Mouse (Mus musculus): ENCODE results near the gene Siva1.

The Siva1 gene

GRCm38 (mm10) chr12:112644180-112644854, at the start of gene Siva1:
Siva1 (plus strand) TSS chr12:112644679.
- peak; percentile 93 to 99 for DNase-seq (ENCODE audit: low spot score in 2 of 2)

GRCm38 (mm10) chr12:112594989-112595388, 49.5 kb upstream of the Siva1 start:
- no peak for DNase-seq (ENCODE audit: low spot score in 2 of 2)

GRCm38 (mm10) chr12:112595626-112596025, 48.9 kb upstream of the Siva1 start:
- no peak for DNase-seq (ENCODE audit: low spot score in 2 of 2)

DNA sequence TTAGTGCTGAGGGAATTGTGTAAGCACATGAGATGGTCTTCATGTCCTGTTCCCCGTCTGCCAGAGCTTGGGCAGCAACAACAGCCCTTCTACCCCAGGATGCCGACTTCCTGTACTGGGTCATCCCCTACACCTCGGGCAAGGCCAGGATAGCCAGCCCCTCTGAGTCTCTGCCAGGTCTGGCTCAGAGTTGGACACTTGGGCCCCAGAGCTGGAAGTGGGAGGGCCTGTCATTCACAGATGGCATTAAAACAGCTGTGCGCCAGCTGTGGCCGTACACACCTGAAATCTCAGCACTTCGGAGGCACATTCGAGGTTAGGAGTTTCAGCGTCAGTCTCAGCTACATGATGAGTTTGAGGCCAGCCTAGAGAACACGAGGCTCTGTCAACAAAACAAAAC, 48.0 kb upstream of the Siva1 start:
- no peak for DNase-seq (ENCODE audit: low spot score in 2 of 2)

- no peak for DNase-seq (ENCODE audit: low spot score in 2 of 2)
These were observed 47.5 kb upstream of the Siva1 start for GRCm38 (mm10) chr12:112596891-112597500.

DNA sequence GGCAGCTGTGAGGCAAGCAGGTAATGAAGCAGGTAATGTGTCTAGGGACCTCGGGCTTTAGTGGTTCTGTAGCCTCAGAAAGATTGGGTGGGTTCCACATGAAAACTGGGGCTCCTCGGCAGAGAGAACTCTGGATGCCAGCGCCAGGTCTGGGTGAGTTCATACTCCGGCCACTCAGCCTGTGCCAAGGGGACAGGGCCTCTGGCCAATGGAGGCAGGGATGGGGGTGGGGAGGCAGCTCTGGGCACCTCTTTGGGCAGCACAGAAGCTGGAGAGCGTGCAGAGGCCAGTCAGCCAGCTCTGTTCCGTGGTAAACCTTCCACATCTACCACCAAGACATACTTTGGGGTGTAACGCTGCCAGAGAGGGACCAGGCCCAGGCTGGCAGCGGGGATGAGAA, 46.9 kb upstream of the Siva1 start:
- no peak for DNase-seq (ENCODE audit: low spot score in 2 of 2)

DNA sequence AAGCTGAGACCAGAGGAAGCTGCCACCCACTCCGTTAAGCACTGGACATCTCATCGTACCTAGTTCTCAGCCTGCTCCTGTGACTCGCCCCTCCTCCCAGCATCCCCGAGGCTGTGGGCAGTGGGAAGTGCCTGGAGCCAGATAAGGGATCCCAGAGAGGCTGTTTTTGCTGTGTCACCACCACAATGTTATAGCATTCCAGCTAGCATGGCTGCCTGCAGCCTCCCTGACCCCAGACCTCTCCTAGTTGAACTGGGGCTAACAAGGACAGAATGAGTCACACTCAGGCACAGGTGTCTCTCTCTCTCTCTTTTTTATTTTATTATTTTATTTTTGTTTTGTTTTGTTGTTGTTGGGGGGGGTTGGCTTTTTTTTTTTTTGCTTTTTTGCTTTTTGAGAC, 45.3 kb upstream of the Siva1 start:
- DNase-seq (ENCODE audit: low spot score in 2 of 2), result no peak

DNA sequence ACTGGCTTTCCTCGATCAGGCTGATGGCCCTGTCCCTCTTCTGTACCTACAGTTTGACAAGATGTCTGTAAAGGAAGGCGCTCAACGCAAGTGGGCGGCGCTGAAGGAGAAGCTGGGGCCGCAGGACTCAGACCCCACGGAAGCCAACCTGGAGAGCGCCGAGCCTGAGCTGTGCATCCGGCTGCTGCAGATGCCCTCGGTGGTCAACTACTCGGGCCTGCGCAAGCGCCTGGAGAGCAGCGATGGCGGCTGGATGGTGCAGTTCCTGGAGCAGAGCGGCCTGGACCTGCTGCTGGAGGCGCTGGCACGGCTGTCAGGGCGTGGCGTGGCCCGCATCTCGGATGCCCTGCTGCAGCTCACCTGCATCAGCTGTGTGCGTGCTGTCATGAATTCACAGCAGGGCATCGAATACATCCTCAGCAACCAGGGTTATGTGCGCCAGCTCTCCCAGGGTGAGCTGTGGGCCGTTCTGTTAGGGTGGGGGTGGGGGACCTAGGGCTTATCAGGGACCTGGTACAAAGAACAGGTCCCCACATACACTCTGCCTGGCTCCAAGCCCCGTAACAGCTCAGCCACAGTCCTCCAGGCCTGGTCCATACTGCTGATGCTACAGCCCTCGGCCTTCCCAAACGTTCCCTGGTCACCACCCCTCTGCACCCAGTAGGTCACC, 44.4 kb upstream of the Siva1 start:
- DNase-seq (ENCODE audit: low spot score in 2 of 2), result no peak

- no peak for DNase-seq (ENCODE audit: low spot score in 2 of 2)
These were observed 40.5 kb upstream of the Siva1 start for GRCm38 (mm10) chr12:112604022-112604421.

- DNase-seq (ENCODE audit: low spot score in 2 of 2), result peak in 1 of 2 experiments; percentile 66
These were observed 39.5 kb upstream of the Siva1 start for GRCm38 (mm10) chr12:112604709-112605649.

GRCm38 (mm10) chr12:112605766-112606165, 38.7 kb upstream of the Siva1 start:
- peak; percentile 62 to 80 for DNase-seq (ENCODE audit: low spot score in 2 of 2)

- DNase-seq (ENCODE audit: low spot score in 2 of 2), result no peak
These were observed 37.5 kb upstream of the Siva1 start for GRCm38 (mm10) chr12:112606998-112607397.

GRCm38 (mm10) chr12:112609031-112609430, 35.4 kb upstream of the Siva1 start:
- no peak for DNase-seq (ENCODE audit: low spot score in 2 of 2)

DNA sequence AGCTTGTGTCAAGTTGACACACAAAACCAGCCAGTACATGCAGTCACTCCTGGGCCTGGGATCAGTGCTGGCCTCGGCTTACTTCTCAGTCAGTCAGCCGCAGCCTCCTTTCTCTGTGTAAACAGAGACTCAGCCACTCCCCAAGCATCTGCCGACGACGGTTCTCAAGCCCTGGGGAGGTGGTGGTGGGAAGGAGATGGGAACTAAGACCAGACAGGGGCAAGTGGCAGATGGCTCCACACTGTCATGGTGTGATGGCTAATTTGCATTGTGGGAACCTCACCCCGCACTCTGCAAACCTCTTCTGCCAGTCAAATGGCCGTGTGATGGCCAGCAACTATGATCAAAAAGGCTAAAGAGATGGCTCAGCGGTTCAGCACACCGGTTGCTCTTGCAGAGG, 27.8 kb upstream of the Siva1 start:
- DNase-seq (ENCODE audit: low spot score in 2 of 2), result peak in 1 of 2 experiments; percentile 36

DNA sequence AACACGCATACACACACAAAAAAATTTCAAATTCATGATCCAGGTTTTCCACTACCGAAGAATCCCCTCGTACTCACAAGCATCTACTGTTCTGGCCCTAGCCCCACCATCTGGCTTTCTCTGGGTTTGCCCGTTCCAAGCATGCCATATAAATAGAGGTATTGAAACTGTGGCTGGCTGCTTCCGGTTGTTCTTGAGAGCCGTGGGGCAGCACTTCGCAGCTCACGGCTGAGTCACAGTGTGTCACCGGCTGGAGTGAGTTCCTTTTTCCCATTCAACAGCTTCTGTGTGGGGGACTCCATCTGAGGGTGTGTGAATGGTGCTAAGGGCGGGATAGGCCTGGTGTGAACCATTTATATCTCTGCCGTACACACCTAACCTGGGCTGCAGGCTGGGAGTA, 27.3 kb upstream of the Siva1 start:
- DNase-seq (ENCODE audit: low spot score in 2 of 2), result peak in 1 of 2 experiments; percentile 55

DNA sequence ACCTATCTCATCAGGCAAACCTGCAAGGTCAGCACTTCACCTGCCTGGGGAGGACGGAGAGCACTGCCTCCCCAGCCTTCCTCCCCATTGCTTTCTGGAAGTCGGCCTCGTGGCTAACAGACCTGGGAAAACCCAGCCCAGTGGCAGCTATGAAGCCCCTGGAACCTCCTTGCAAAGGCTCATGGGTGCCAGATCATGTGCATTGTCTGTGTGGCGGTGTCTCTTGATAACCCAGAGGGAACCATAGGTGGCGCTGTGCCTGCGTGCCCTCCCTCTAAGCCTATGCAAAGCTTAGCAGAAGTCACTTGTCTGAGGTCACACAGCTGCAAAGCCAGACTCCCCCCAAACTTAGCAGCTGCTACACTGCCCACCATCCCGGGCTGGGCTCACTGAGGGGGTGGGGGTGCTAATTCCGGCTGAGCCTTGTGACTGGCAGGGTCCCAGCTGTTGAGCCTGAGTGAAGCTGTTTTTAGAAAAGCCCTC, 26.5 kb upstream of the Siva1 start:
- peak; percentile 50 to 87 for DNase-seq (ENCODE audit: low spot score in 2 of 2)

DNA sequence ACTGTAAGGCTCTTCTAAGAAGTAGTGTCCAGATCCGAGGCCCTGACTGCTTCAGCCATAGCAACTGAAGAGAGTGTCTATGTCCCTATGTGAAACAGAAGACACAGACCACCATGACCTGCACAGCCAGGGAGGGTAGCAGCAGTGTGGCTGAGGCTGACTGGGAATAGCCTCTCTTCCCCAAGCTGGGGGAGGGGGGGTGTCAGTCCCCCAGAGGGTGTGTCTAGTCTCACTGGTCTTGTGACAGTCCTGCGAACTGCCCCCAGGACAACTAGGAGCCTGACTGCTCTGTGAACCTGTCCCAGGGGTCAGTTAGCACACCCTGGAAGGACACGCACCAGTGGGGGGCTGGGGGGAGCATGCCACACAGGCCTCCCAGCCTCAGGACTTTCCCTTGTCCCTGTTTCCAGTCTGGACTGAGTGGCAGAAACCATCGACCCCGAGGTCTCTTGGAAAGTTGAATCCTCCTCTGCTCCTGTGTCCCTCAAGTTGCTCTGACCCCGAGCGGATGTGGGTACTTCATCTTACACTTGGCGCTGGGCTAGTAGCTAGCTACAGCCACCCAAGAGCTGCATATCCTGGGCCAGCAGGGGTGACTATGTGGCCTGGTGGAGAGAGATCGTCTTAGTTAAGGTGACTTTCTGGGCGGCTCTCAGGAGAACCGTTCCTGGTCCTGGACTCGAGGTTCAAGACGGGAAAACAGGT, 25.3 kb upstream of the Siva1 start:
- DNase-seq (ENCODE audit: low spot score in 2 of 2), result peak; percentile 26 to 49

GRCm38 (mm10) chr12:112619686-112620353, 24.7 kb upstream of the Siva1 start, which contains the start of gene Adssl1:
Adssl1 (plus strand) TSS chr12:112620045.
- DNase-seq (ENCODE audit: low spot score in 2 of 2), result peak; percentile 50 to 59

- DNase-seq (ENCODE audit: low spot score in 2 of 2), result no peak
These were observed 24.0 kb upstream of the Siva1 start for GRCm38 (mm10) chr12:112620354-112621061.

GRCm38 (mm10) chr12:112621900-112622299, 22.6 kb upstream of the Siva1 start:
- DNase-seq (ENCODE audit: low spot score in 2 of 2), result no peak

Data from spleen, postnatal 10 days (tissue).